In genomic region chr2:118404336-118404735, GRCm38 (mm10) we compare ENCODE assay signal across 28 mouse cellular contexts. TPM values are rescaled to one million over a fixed set of nuclear protein-coding genes. Genes with fewer than 3 reads are reported as not detected.
A peak's percentile ranks its signal among the peaks of the same experiment; 100 is the strongest.
DNase-seq lines count a peak whose midpoint lies in the region; ATAC-seq lines count a peak whose summit lies in the region.
"Had no signal": no experiment of that assay in that cellular context is flagged by ENCODE, and none has a peak within 500 bp of the region (broad histone marks: within the 10 kb centered on the region; RNA-seq: fewer than 3 reads in every experiment).

No protein-coding gene starts in this region.

- H3K4me2 ChIP-seq in forebrain, embryonic 16.5 days (ENCODE audit: low read length): no peak overlapping the region
- no peak overlapping the region for H3K4me2 ChIP-seq in forebrain, embryonic 13.5 days
- H3K4me2 ChIP-seq in hindbrain, embryonic 16.5 days (ENCODE audit: low read length): no peak overlapping the region
- H3K4me2 ChIP-seq in hindbrain, embryonic 11.5 days (replicated peaks; ENCODE audit: low read depth, low read length): no peak overlapping the region
- H3K4me2 ChIP-seq in neural tube, embryonic 13.5 days: no peak overlapping the region
- H3K4me2 ChIP-seq in neural tube, embryonic 15.5 days: no peak overlapping the region
- H3K4me2 ChIP-seq: embryonic facial prominence, embryonic 12.5 days; limb, embryonic 12.5 days; lung, embryonic 15.5 days; neural tube, embryonic 12.5 days had no signal

- no peak overlapping the region for H3K27ac ChIP-seq in forebrain, embryonic 16.5 days (ENCODE audit: low read length)
- no peak overlapping the region; the same call in 1 of the 2 replicates for H3K27ac ChIP-seq in forebrain, embryonic 13.5 days
- no peak overlapping the region for H3K27ac ChIP-seq in hindbrain, embryonic 16.5 days (ENCODE audit: low read depth, low read length)
- H3K27ac ChIP-seq in hindbrain, embryonic 11.5 days (ENCODE audit: low read depth, low read length): no peak overlapping the region
- H3K27ac ChIP-seq in neural tube, embryonic 13.5 days (replicated peaks): no peak overlapping the region
- no peak overlapping the region for H3K27ac ChIP-seq in neural tube, embryonic 15.5 days (replicated peaks)
- H3K27ac ChIP-seq: embryonic facial prominence, embryonic 12.5 days; layer of hippocampus, adult 2 months; left cerebral cortex, adult 2 months; limb, embryonic 12.5 days; lung, embryonic 15.5 days; midbrain, embryonic 10.5 days; neural tube, embryonic 12.5 days had no signal

- no peak overlapping the region for H3K4me3 ChIP-seq in forebrain, embryonic 16.5 days (replicated peaks; ENCODE audit: low read length)
- no peak overlapping the region for H3K4me3 ChIP-seq in forebrain, embryonic 13.5 days
- no peak overlapping the region for H3K4me3 ChIP-seq in hindbrain, embryonic 16.5 days (ENCODE audit: low read length)
- H3K4me3 ChIP-seq in hindbrain, embryonic 11.5 days (ENCODE audit: low read depth, low read length): no peak overlapping the region
- H3K4me3 ChIP-seq in neural tube, embryonic 13.5 days: no peak overlapping the region
- no peak overlapping the region for H3K4me3 ChIP-seq in neural tube, embryonic 15.5 days (replicated peaks)
- H3K4me3 ChIP-seq: embryonic facial prominence, embryonic 12.5 days; layer of hippocampus, adult 2 months; left cerebral cortex, adult 2 months; limb, embryonic 12.5 days; lung, embryonic 15.5 days; midbrain, embryonic 10.5 days; myocyte; neural tube, embryonic 12.5 days had no signal

- no peak for DNase-seq in cerebellum, adult 11 months
- no peak for DNase-seq in hindbrain, embryonic 11.5 days (ENCODE audit: low spot score)
- DNase-seq: adrenal gland, adult 8-10 months; cerebellum, adult 8-10 months; embryo, embryonic 11 days; gastrocnemius, postnatal 14 days; heart, postnatal 14 days; kidney, adult 11 months; kidney, postnatal 36 days; thymus, adult 2 months; thymus, postnatal 36 days had no signal

- 0 out of 2 replicates have a peak, but pooled peaks have one; percentile 39 for ATAC-seq in cerebellum, adult (ENCODE audit: insufficient number of reproducible peaks, low FRiP score, low TSS enrichment)
- 0 out of 2 replicates have a peak, but pooled peaks have one; percentile 36 for ATAC-seq in forebrain, embryonic 16.5 days
- no peak for ATAC-seq in forebrain, embryonic 13.5 days
- ATAC-seq in hindbrain, embryonic 16.5 days: peak; percentile 41; the same call in 1 of the 2 replicates
- no peak for ATAC-seq in hindbrain, embryonic 11.5 days (ENCODE audit: low FRiP score)
- ATAC-seq in neural tube, embryonic 13.5 days (ENCODE audit: low read depth): 0 out of 2 replicates have a peak, but pooled peaks have one; percentile 32
- ATAC-seq in neural tube, embryonic 15.5 days (ENCODE audit: low FRiP score): no peak; the same call in 1 of the 2 replicates
- ATAC-seq: midbrain, embryonic 16.5 days had no signal

- 63% methylated on average over 5 of the region's 5 CpGs for WGBS in forebrain, embryonic 16.5 days
- 65% methylated on average over 5 of the region's 5 CpGs for WGBS in forebrain, embryonic 13.5 days
- 75% methylated on average over 5 of the region's 5 CpGs for WGBS in hindbrain, embryonic 16.5 days
- 87% methylated on average over 5 of the region's 5 CpGs for WGBS in hindbrain, embryonic 11.5 days
- WGBS in neural tube, embryonic 13.5 days: 83% methylated on average over 5 of the region's 5 CpGs
- 76% methylated on average over 5 of the region's 5 CpGs for WGBS in neural tube, embryonic 15.5 days

- H3K9ac ChIP-seq in forebrain, embryonic 16.5 days (replicated peaks; ENCODE audit: low read depth, low read length): no peak overlapping the region
- no peak overlapping the region for H3K9ac ChIP-seq in forebrain, embryonic 13.5 days
- no peak overlapping the region for H3K9ac ChIP-seq in hindbrain, embryonic 16.5 days (ENCODE audit: low read depth, low read length)
- no peak overlapping the region for H3K9ac ChIP-seq in hindbrain, embryonic 11.5 days (ENCODE audit: low read depth, low read length)
- H3K9ac ChIP-seq in neural tube, embryonic 13.5 days: no peak overlapping the region
- no peak overlapping the region for H3K9ac ChIP-seq in neural tube, embryonic 15.5 days (replicated peaks)
- H3K9ac ChIP-seq: embryonic facial prominence, embryonic 12.5 days; limb, embryonic 12.5 days; lung, embryonic 15.5 days; neural tube, embryonic 12.5 days had no signal

- H3K27me3 ChIP-seq in forebrain, embryonic 16.5 days (replicated peaks; ENCODE audit: control insufficient read depth, insufficient read depth, low read length): no peaks in the 10 kb centered on the region
- H3K27me3 ChIP-seq in forebrain, embryonic 13.5 days: no peaks in the 10 kb centered on the region
- H3K27me3 ChIP-seq in hindbrain, embryonic 16.5 days (replicated peaks; ENCODE audit: control insufficient read depth, insufficient read depth, low read length): no peaks in the 10 kb centered on the region
- H3K27me3 ChIP-seq in hindbrain, embryonic 11.5 days (ENCODE audit: control insufficient read depth, insufficient read depth, low read length): no peaks in the 10 kb centered on the region
- no peaks in the 10 kb centered on the region for H3K27me3 ChIP-seq in neural tube, embryonic 13.5 days
- no peaks in the 10 kb centered on the region for H3K27me3 ChIP-seq in neural tube, embryonic 15.5 days (replicated peaks)
- H3K27me3 ChIP-seq: embryonic facial prominence, embryonic 12.5 days; limb, embryonic 12.5 days; lung, embryonic 15.5 days; neural tube, embryonic 12.5 days had no signal

- no peaks in the 10 kb centered on the region for H3K4me1 ChIP-seq in forebrain, embryonic 16.5 days (replicated peaks; ENCODE audit: control insufficient read depth, insufficient read depth, low read length)
- H3K4me1 ChIP-seq in forebrain, embryonic 13.5 days: peaks cover 10% of the 10 kb centered on the region
- H3K4me1 ChIP-seq in hindbrain, embryonic 16.5 days (ENCODE audit: control insufficient read depth, insufficient read depth, low read depth, low read length): no peaks in the 10 kb centered on the region
- H3K4me1 ChIP-seq in hindbrain, embryonic 11.5 days (replicated peaks; ENCODE audit: control insufficient read depth, insufficient read depth, low read length): no peaks in the 10 kb centered on the region
- peaks cover 4% of the 10 kb centered on the region for H3K4me1 ChIP-seq in neural tube, embryonic 13.5 days (replicated peaks)
- peaks cover 3% of the 10 kb centered on the region; the same call in 1 of the 2 replicates for H3K4me1 ChIP-seq in neural tube, embryonic 15.5 days
- H3K4me1 ChIP-seq: embryonic facial prominence, embryonic 12.5 days; limb, embryonic 12.5 days; neural tube, embryonic 12.5 days had no signal

- no peaks in the 10 kb centered on the region for H3K9me3 ChIP-seq in forebrain, embryonic 16.5 days (ENCODE audit: control insufficient read depth, low read length)
- H3K9me3 ChIP-seq in forebrain, embryonic 13.5 days (replicated peaks): no peaks in the 10 kb centered on the region
- no peaks in the 10 kb centered on the region for H3K9me3 ChIP-seq in hindbrain, embryonic 16.5 days (ENCODE audit: control insufficient read depth, low read length)
- H3K9me3 ChIP-seq in hindbrain, embryonic 11.5 days (ENCODE audit: control insufficient read depth, low read length): no peaks in the 10 kb centered on the region
- no peaks in the 10 kb centered on the region for H3K9me3 ChIP-seq in neural tube, embryonic 13.5 days
- no peaks in the 10 kb centered on the region for H3K9me3 ChIP-seq in neural tube, embryonic 15.5 days (replicated peaks)
- H3K9me3 ChIP-seq: embryonic facial prominence, embryonic 12.5 days; G1E; limb, embryonic 12.5 days; lung, embryonic 15.5 days; midbrain, embryonic 10.5 days; neural tube, embryonic 12.5 days had no signal

- no peaks in the 10 kb centered on the region for H3K36me3 ChIP-seq in forebrain, embryonic 16.5 days (ENCODE audit: control insufficient read depth, insufficient read depth)
- H3K36me3 ChIP-seq in forebrain, embryonic 13.5 days (ENCODE audit: poor library complexity, severe bottlenecking): peaks cover 6% of the 10 kb centered on the region
- no peaks in the 10 kb centered on the region for H3K36me3 ChIP-seq in hindbrain, embryonic 16.5 days (ENCODE audit: control insufficient read depth, insufficient read depth, low read length)
- no peaks in the 10 kb centered on the region for H3K36me3 ChIP-seq in hindbrain, embryonic 11.5 days (ENCODE audit: control insufficient read depth, insufficient read depth, low read length)
- peaks cover 6% of the 10 kb centered on the region; the same call in 1 of the 2 replicates for H3K36me3 ChIP-seq in neural tube, embryonic 13.5 days
- no peaks in the 10 kb centered on the region for H3K36me3 ChIP-seq in neural tube, embryonic 15.5 days
- H3K36me3 ChIP-seq: lung, embryonic 15.5 days had no signal

RNA-seq across cellular contexts. Expression of gene Eif2ak4, which starts 15.9 kb away (rescaled TPM):
- polyA plus RNA-seq in forebrain, embryonic 16.5 days (2015; fragmentation: Nextera tagmentation; extraction: Ambion mirVana): 9.3 and 9.8 TPM in 2 replicates
- polyA plus RNA-seq in forebrain, embryonic 13.5 days (2015; fragmentation: Nextera tagmentation; extraction: Ambion mirVana): 8.3 and 8.8 TPM in 2 replicates
- polyA plus RNA-seq in hindbrain, embryonic 16.5 days (2015; fragmentation: Nextera tagmentation; extraction: Ambion mirVana): 8.3 and 9.3 TPM in 2 replicates
- 11.0 and 11.7 TPM in 2 replicates for polyA plus RNA-seq in hindbrain, embryonic 11.5 days (2014; fragmentation: Nextera tagmentation; extraction: Ambion mirVana)
- polyA plus RNA-seq in neural tube, embryonic 13.5 days (2015; fragmentation: Nextera tagmentation; extraction: Ambion mirVana): 7.7 and 8.0 TPM in 2 replicates
- 7.8 and 8.7 TPM in 2 replicates for polyA plus RNA-seq in neural tube, embryonic 15.5 days (2015; fragmentation: Nextera tagmentation; extraction: Ambion mirVana)

RNA-seq across cellular contexts. Expression of gene Gpr176, which starts 31.1 kb away (rescaled TPM):
- polyA plus RNA-seq in forebrain, embryonic 16.5 days (2015; fragmentation: Nextera tagmentation; extraction: Ambion mirVana): 5.4 and 6.2 TPM in 2 replicates
- polyA plus RNA-seq in forebrain, embryonic 13.5 days (2015; fragmentation: Nextera tagmentation; extraction: Ambion mirVana): 1.6 and 1.8 TPM in 2 replicates
- 8.6 and 9.6 TPM in 2 replicates for polyA plus RNA-seq in hindbrain, embryonic 16.5 days (2015; fragmentation: Nextera tagmentation; extraction: Ambion mirVana)
- 0.59 and 0.82 TPM in 2 replicates for polyA plus RNA-seq in hindbrain, embryonic 11.5 days (2014; fragmentation: Nextera tagmentation; extraction: Ambion mirVana)
- polyA plus RNA-seq in neural tube, embryonic 13.5 days (2015; fragmentation: Nextera tagmentation; extraction: Ambion mirVana): 3.6 and 4.6 TPM in 2 replicates
- polyA plus RNA-seq in neural tube, embryonic 15.5 days (2015; fragmentation: Nextera tagmentation; extraction: Ambion mirVana): 7.6 and 9.1 TPM in 2 replicates
- polyA plus RNA-seq: G1E; liver, adult 2 months had no signal

Comparison
In these comparisons a context has a peak if more than half of its experiments do, and no peak if none do; other contexts are left out.
1. ATAC-seq: peak in cerebellum, adult (single experiment), forebrain, embryonic 16.5 days (single experiment), hindbrain, embryonic 16.5 days (single experiment) and neural tube, embryonic 13.5 days (single experiment); none in forebrain, embryonic 13.5 days (single experiment), hindbrain, embryonic 11.5 days (single experiment) and neural tube, embryonic 15.5 days (single experiment).